Mouse (Mus musculus): ENCODE measurements at regions not wholly inside any gene's neighbourhood (a gene's known extent, or its start where the extent isn't known, plus 50 kb on each side); places are given as distances from the start of the nearest gene placed in this dataset.

GRCm38 (mm10) chr15:68811041-68811440, 2310.3 kb upstream of the Lrrc6 start:
- ATAC-seq (ENCODE audit: low FRiP score, low TSS enrichment) (no peak), DNase-seq (no peak)
- Histone ChIP-seq H3K27me3 (ENCODE audit: control insufficient read depth, insufficient read depth, low read length) (no peaks in the 10 kb centered on the region), H3K9me3 (ENCODE audit: control insufficient read depth, low read length) (no peaks in the 10 kb centered on the region), H3K4me3 (replicated peaks; ENCODE audit: low read depth, low read length) (no peak overlapping the region), H3K4me2 (ENCODE audit: low read length) (no peak overlapping the region), H3K36me3 (ENCODE audit: control insufficient read depth, insufficient read depth, low read length) (no peaks in the 10 kb centered on the region), H3K9ac (replicated peaks; ENCODE audit: low read length) (no peak overlapping the region), H3K27ac (replicated peaks; ENCODE audit: low read depth, low read length) (no peak overlapping the region), H3K4me1 (ENCODE audit: control insufficient read depth, insufficient read depth, low read length) (no peaks in the 10 kb centered on the region)
- WGBS, result 92% methylated on average over 4 of the region's 4 CpGs

GRCm38 (mm10) chr15:68810593-68810992, 2309.9 kb upstream of the Lrrc6 start:
- Histone ChIP-seq H3K36me3 (ENCODE audit: control insufficient read depth, insufficient read depth, low read length) (no peaks in the 10 kb centered on the region), H3K27ac (replicated peaks; ENCODE audit: low read depth, low read length) (no peak overlapping the region), H3K4me1 (ENCODE audit: control insufficient read depth, insufficient read depth, low read length) (no peaks in the 10 kb centered on the region), H3K4me2 (ENCODE audit: low read length) (no peak overlapping the region), H3K9ac (replicated peaks; ENCODE audit: low read length) (no peak overlapping the region), H3K9me3 (ENCODE audit: control insufficient read depth, low read length) (no peaks in the 10 kb centered on the region), H3K27me3 (ENCODE audit: control insufficient read depth, insufficient read depth, low read length) (no peaks in the 10 kb centered on the region), H3K4me3 (replicated peaks; ENCODE audit: low read depth, low read length) (no peak overlapping the region)
- 81% methylated on average over 6 of the region's 6 CpGs for WGBS
- DNase-seq, result peak; percentile 24
- no peak for ATAC-seq (ENCODE audit: low FRiP score, low TSS enrichment)

GRCm38 (mm10) chr15:68808175-68808574, 2307.5 kb upstream of the Lrrc6 start:
- WGBS, result 93% methylated on average over 1 of the region's 1 CpGs

GRCm38 (mm10) chr15:68804254-68804653, 2303.5 kb upstream of the Lrrc6 start:
- Histone ChIP-seq H3K27ac (replicated peaks; ENCODE audit: low read depth, low read length) (no peak overlapping the region), H3K9ac (replicated peaks; ENCODE audit: low read length) (no peak overlapping the region), H3K36me3 (ENCODE audit: control insufficient read depth, insufficient read depth, low read length) (no peaks in the 10 kb centered on the region), H3K27me3 (ENCODE audit: control insufficient read depth, insufficient read depth, low read length) (no peaks in the 10 kb centered on the region), H3K4me2 (ENCODE audit: low read length) (no peak overlapping the region), H3K4me1 (ENCODE audit: control insufficient read depth, insufficient read depth, low read length) (no peaks in the 10 kb centered on the region), H3K4me3 (replicated peaks; ENCODE audit: low read depth, low read length) (no peak overlapping the region), H3K9me3 (ENCODE audit: control insufficient read depth, low read length) (no peaks in the 10 kb centered on the region)
- 98% methylated on average over 1 of the region's 1 CpGs for WGBS
- ATAC-seq (ENCODE audit: low FRiP score, low TSS enrichment), result no peak
- DNase-seq, result no peak

More at GRCm38 (mm10) chr15:68808175-68808574, 2307.5 kb upstream of the Lrrc6 start:
- no peak for ATAC-seq (ENCODE audit: low FRiP score, low TSS enrichment)
- H3K36me3 ChIP-seq (ENCODE audit: control insufficient read depth, insufficient read depth, low read length), result no peaks in the 10 kb centered on the region
- H3K27me3 ChIP-seq (ENCODE audit: control insufficient read depth, insufficient read depth, low read length), result no peaks in the 10 kb centered on the region
- H3K4me2 ChIP-seq (ENCODE audit: low read length), result no peak overlapping the region
- no peak overlapping the region for H3K4me3 ChIP-seq (replicated peaks; ENCODE audit: low read depth, low read length)
- H3K4me1 ChIP-seq (ENCODE audit: control insufficient read depth, insufficient read depth, low read length), result no peaks in the 10 kb centered on the region
- no peaks in the 10 kb centered on the region for H3K9me3 ChIP-seq (ENCODE audit: control insufficient read depth, low read length)
- H3K27ac ChIP-seq (replicated peaks; ENCODE audit: low read depth, low read length), result no peak overlapping the region
- no peak for DNase-seq
- no peak overlapping the region for H3K9ac ChIP-seq (replicated peaks; ENCODE audit: low read length)

GRCm38 (mm10) chr15:68801763-68802162, 2301.1 kb upstream of the Lrrc6 start:
- H3K4me2 ChIP-seq (ENCODE audit: low read length), result no peak overlapping the region
- no peak overlapping the region for H3K9ac ChIP-seq (replicated peaks; ENCODE audit: low read length)
- H3K9me3 ChIP-seq (ENCODE audit: control insufficient read depth, low read length), result no peaks in the 10 kb centered on the region
- no peaks in the 10 kb centered on the region for H3K36me3 ChIP-seq (ENCODE audit: control insufficient read depth, insufficient read depth, low read length)
- H3K4me3 ChIP-seq (replicated peaks; ENCODE audit: low read depth, low read length), result no peak overlapping the region
- no peaks in the 10 kb centered on the region for H3K4me1 ChIP-seq (ENCODE audit: control insufficient read depth, insufficient read depth, low read length)
- H3K27me3 ChIP-seq (ENCODE audit: control insufficient read depth, insufficient read depth, low read length), result no peaks in the 10 kb centered on the region
- DNase-seq (no peak), ATAC-seq (ENCODE audit: low FRiP score, low TSS enrichment) (no peak)
- H3K27ac ChIP-seq (replicated peaks; ENCODE audit: low read depth, low read length), result no peak overlapping the region
- WGBS, result 80% methylated on average over 4 of the region's 4 CpGs

GRCm38 (mm10) chr15:68797406-68797805, 2296.7 kb upstream of the Lrrc6 start:
- Histone ChIP-seq H3K4me3 (replicated peaks; ENCODE audit: low read depth, low read length) (no peak overlapping the region), H3K27me3 (ENCODE audit: control insufficient read depth, insufficient read depth, low read length) (no peaks in the 10 kb centered on the region), H3K36me3 (ENCODE audit: control insufficient read depth, insufficient read depth, low read length) (no peaks in the 10 kb centered on the region), H3K4me1 (ENCODE audit: control insufficient read depth, insufficient read depth, low read length) (no peaks in the 10 kb centered on the region), H3K9me3 (ENCODE audit: control insufficient read depth, low read length) (no peaks in the 10 kb centered on the region), H3K4me2 (ENCODE audit: low read length) (no peak overlapping the region), H3K27ac (replicated peaks; ENCODE audit: low read depth, low read length) (no peak overlapping the region), H3K9ac (replicated peaks; ENCODE audit: low read length) (no peak overlapping the region)
- DNase-seq, result no peak
- 77% methylated on average over 2 of the region's 2 CpGs for WGBS
- no peak for ATAC-seq (ENCODE audit: low FRiP score, low TSS enrichment)

GRCm38 (mm10) chr15:68795239-68795960, 2294.7 kb upstream of the Lrrc6 start:
- WGBS, result 71% methylated on average over 4 of the region's 4 CpGs
- ATAC-seq (ENCODE audit: low FRiP score, low TSS enrichment) (no peak), DNase-seq (no peak)

GRCm38 (mm10) chr15:68759948-68760347, 2259.2 kb upstream of the Lrrc6 start:
- H3K4me1 ChIP-seq (ENCODE audit: control insufficient read depth, insufficient read depth, low read length), result no peaks in the 10 kb centered on the region
- H3K36me3 ChIP-seq (ENCODE audit: control insufficient read depth, insufficient read depth, low read length), result no peaks in the 10 kb centered on the region
- H3K4me3 ChIP-seq (replicated peaks; ENCODE audit: low read depth, low read length), result no peak overlapping the region
- H3K27me3 ChIP-seq (ENCODE audit: control insufficient read depth, insufficient read depth, low read length), result no peaks in the 10 kb centered on the region
- no peak overlapping the region for H3K27ac ChIP-seq (replicated peaks; ENCODE audit: low read depth, low read length)
- no peak overlapping the region for H3K4me2 ChIP-seq (ENCODE audit: low read length)
- ATAC-seq (ENCODE audit: low FRiP score, low TSS enrichment) (no peak), DNase-seq (no peak)
- no peaks in the 10 kb centered on the region for H3K9me3 ChIP-seq (ENCODE audit: control insufficient read depth, low read length)
- H3K9ac ChIP-seq (replicated peaks; ENCODE audit: low read length), result no peak overlapping the region
- 86% methylated on average over 1 of the region's 1 CpGs for WGBS

More at GRCm38 (mm10) chr15:68795239-68795960, 2294.7 kb upstream of the Lrrc6 start:
- Histone ChIP-seq H3K9ac (replicated peaks; ENCODE audit: low read length) (no peak overlapping the region), H3K36me3 (ENCODE audit: control insufficient read depth, insufficient read depth, low read length) (no peaks in the 10 kb centered on the region), H3K4me3 (replicated peaks; ENCODE audit: low read depth, low read length) (no peak overlapping the region), H3K4me1 (ENCODE audit: control insufficient read depth, insufficient read depth, low read length) (no peaks in the 10 kb centered on the region), H3K27ac (replicated peaks; ENCODE audit: low read depth, low read length) (no peak overlapping the region), H3K27me3 (ENCODE audit: control insufficient read depth, insufficient read depth, low read length) (no peaks in the 10 kb centered on the region), H3K4me2 (ENCODE audit: low read length) (no peak overlapping the region), H3K9me3 (ENCODE audit: control insufficient read depth, low read length) (no peaks in the 10 kb centered on the region)

GRCm38 (mm10) chr15:68755255-68755654, 2254.5 kb upstream of the Lrrc6 start:
- DNase-seq (no peak), ATAC-seq (ENCODE audit: low FRiP score, low TSS enrichment) (no peak)
- WGBS, result 94% methylated on average over 1 of the region's 1 CpGs
- H3K4me2 ChIP-seq (ENCODE audit: low read length), result no peak overlapping the region
- no peaks in the 10 kb centered on the region for H3K4me1 ChIP-seq (ENCODE audit: control insufficient read depth, insufficient read depth, low read length)
- H3K27ac ChIP-seq (replicated peaks; ENCODE audit: low read depth, low read length), result no peak overlapping the region
- H3K9ac ChIP-seq (replicated peaks; ENCODE audit: low read length), result no peak overlapping the region
- H3K9me3 ChIP-seq (ENCODE audit: control insufficient read depth, low read length), result no peaks in the 10 kb centered on the region
- H3K4me3 ChIP-seq (replicated peaks; ENCODE audit: low read depth, low read length), result no peak overlapping the region
- no peaks in the 10 kb centered on the region for H3K27me3 ChIP-seq (ENCODE audit: control insufficient read depth, insufficient read depth, low read length)
- H3K36me3 ChIP-seq (ENCODE audit: control insufficient read depth, insufficient read depth, low read length), result no peaks in the 10 kb centered on the region

Data from midbrain, embryonic 14.5 days (tissue).